Mouse (Mus musculus) lung, embryonic 16.5 days (tissue): ENCODE measurements around the gene Gle1. TPM values are rescaled to one million over a fixed set of nuclear protein-coding genes. Genes with fewer than 3 reads are reported as not detected.

Experiments
- ATAC-seq: fragments of 200-750 bp; cut with Nextera tagmentation; 2 replicates; pipeline ENCODE4 v1.8.0; 2017; ENCODE audit warnings: low read depth, mild to moderate bottlenecking, moderate library complexity
- H3K27ac ChIP-seq: fragments of 300-500 bp; sonication (generic); 2 replicates; pipeline ENCODE4 v1.5.1; 2014; ENCODE audit warnings: mild to moderate bottlenecking, control low read depth, low read length
- H3K27me3 ChIP-seq: fragments of 300-500 bp; sonication (generic); 2 replicates; pipeline ENCODE4 v1.6.1; 2014; ENCODE audit warnings: low read depth, low read length, mixed read lengths; ENCODE audit not compliant: control insufficient read depth, insufficient read depth
- H3K36me3 ChIP-seq: fragments of 300-500 bp; sonication (generic); 2 replicates; pipeline ENCODE4 v1.6.1; 2014; ENCODE audit warnings: low read length; ENCODE audit not compliant: control insufficient read depth, insufficient read depth
- H3K4me1 ChIP-seq: fragments of 300-500 bp; sonication (generic); replicated peaks from 2 replicates; pipeline ENCODE4 v1.6.1; 2014; ENCODE audit warnings: low read length, mixed read lengths; ENCODE audit not compliant: control insufficient read depth, insufficient read depth
- H3K4me2 ChIP-seq: fragments of 300-500 bp; sonication (generic); 2 replicates; pipeline ENCODE4 v1.6.1; 2014; ENCODE audit warnings: low read depth, low read length, control low read depth
- H3K4me3 ChIP-seq: fragments of 300-500 bp; sonication (generic); 2 replicates; pipeline ENCODE4 v1.5.1; 2014; ENCODE audit warnings: mild to moderate bottlenecking, low read length, control low read depth
- H3K9ac ChIP-seq: fragments of 300-500 bp; sonication (generic); 2 replicates; pipeline ENCODE4 v1.6.1; 2014; ENCODE audit warnings: low read length, control low read depth
- H3K9me3 ChIP-seq: fragments of 300-500 bp; sonication (generic); 2 replicates; pipeline ENCODE4 v1.6.1; 2016; ENCODE audit warnings: low read length; ENCODE audit not compliant: control insufficient read depth
- WGBS: fragments of 180-500 bp; shearing (Covaris S2); extraction: QIAGEN DNeasy Blood & Tissue Kit; methylation state at CpG from one replicate; pipeline ENCODE4 v1.1.7; 2014; 5-methylcytosine and 5-hydroxymethylcytosine counted together
- polyA plus RNA-seq: library from polyadenylated mRNA; unstranded; fragments of >200 nt; fragmentation: Nextera tagmentation; extraction: Ambion mirVana; gene quantifications from 2 replicates; pipeline ENCODE4 v1.2.1, GENCODE M21; 2015

Gle1 gene
- polyA plus RNA-seq, 1 experiment from 2014 or later, result 70.9 TPM

DNA sequence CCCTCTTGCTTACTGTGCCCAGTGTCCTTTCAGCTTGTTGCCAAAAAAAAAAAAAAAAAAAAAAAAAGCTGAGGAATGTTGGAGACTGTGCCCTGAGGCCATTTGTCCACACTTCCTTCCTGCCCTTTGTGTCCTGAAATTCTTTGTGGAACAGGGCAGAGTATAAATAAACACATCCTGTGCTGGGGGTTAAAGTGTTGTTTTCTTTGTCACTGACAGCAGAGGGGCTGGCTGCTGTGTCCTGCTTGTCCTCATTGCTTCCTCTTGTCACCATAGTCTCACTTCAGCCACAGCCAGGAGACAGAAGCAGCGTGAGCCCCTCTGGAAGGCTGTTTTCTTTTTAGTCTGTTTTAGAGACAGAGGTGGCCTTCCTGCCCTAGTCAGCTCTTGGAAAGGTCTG lies 9.5 kb downstream of the Gle1 start:
- peaks cover 55% of the 10 kb centered on the region for H3K36me3 ChIP-seq
- no peaks in the 10 kb centered on the region for H3K9me3 ChIP-seq
- ATAC-seq, result peak; percentile 91
- H3K4me1 ChIP-seq, result peaks cover 4% of the 10 kb centered on the region; the same call in 1 of the 2 replicates
- no peaks in the 10 kb centered on the region for H3K27me3 ChIP-seq
- H3K4me2 ChIP-seq, result 0 out of 2 replicates have a peak overlapping the region, but pooled peaks have one; percentile 12
- WGBS, result 34% methylated on average over 1 of the region's 1 CpGs
- H3K27ac ChIP-seq, result peak overlapping the region; percentile 93
- no peak overlapping the region for H3K4me3 ChIP-seq
- H3K9ac ChIP-seq, result no peak overlapping the region

DNA sequence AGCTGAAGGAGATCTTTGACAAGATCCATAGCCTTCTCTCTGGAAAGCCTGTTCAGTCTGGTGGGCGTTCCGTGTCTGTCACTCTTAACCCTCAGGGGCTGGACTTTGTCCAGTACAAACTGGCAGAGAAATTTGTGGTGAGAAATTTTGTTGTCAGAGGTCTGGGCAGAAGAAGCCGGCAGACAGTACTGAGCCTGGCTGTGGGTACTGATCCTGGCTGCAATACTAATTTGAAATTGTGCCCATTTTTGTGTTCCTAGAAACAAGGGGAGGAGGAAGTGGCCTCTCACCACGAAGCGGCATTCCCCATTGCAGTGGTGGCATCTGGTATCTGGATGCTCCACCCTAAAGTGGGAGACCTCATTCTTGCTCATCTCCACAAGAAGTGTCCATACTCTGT lies 13.7 kb downstream of the Gle1 start:
- no peak overlapping the region for H3K27ac ChIP-seq
- no peak overlapping the region for H3K4me3 ChIP-seq
- H3K9me3 ChIP-seq, result no peaks in the 10 kb centered on the region
- no peak overlapping the region for H3K4me2 ChIP-seq
- no peak overlapping the region for H3K9ac ChIP-seq
- peaks cover 4% of the 10 kb centered on the region; the same call in 1 of the 2 replicates for H3K4me1 ChIP-seq
- H3K36me3 ChIP-seq, result peaks cover 52% of the 10 kb centered on the region
- ATAC-seq, result no peak
- no peaks in the 10 kb centered on the region for H3K27me3 ChIP-seq
- WGBS, result 87% methylated on average over 5 of the region's 5 CpGs

DNA sequence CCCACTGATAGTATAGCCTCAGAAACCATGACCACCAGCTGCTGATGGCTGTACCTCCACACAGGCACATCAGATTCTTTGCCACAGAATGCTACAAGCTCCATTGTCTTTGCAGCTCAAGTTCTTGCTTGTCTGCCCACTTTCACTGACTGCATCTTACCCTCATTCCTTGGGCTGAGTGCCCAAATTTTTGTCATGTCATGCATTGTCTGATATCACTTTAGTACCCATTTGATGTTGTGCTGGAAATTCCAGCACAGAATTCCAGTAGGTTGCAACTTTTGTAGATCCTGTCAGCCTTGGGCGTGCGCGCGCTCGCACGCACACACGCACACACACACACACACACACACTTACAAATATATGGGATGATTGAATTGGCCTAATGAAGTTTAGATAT lies 26.0 kb downstream of the Gle1 start:
- Histone ChIP-seq H3K27me3 (no peaks in the 10 kb centered on the region), H3K9me3 (no peaks in the 10 kb centered on the region), H3K27ac (no peak overlapping the region), H3K4me3 (no peak overlapping the region), H3K9ac (no peak overlapping the region), H3K4me1 (peaks cover 11% of the 10 kb centered on the region), H3K4me2 (no peak overlapping the region), H3K36me3 (peaks cover 16% of the 10 kb centered on the region)
- no peak for ATAC-seq
- 97% methylated on average over 7 of the region's 7 CpGs for WGBS

DNA sequence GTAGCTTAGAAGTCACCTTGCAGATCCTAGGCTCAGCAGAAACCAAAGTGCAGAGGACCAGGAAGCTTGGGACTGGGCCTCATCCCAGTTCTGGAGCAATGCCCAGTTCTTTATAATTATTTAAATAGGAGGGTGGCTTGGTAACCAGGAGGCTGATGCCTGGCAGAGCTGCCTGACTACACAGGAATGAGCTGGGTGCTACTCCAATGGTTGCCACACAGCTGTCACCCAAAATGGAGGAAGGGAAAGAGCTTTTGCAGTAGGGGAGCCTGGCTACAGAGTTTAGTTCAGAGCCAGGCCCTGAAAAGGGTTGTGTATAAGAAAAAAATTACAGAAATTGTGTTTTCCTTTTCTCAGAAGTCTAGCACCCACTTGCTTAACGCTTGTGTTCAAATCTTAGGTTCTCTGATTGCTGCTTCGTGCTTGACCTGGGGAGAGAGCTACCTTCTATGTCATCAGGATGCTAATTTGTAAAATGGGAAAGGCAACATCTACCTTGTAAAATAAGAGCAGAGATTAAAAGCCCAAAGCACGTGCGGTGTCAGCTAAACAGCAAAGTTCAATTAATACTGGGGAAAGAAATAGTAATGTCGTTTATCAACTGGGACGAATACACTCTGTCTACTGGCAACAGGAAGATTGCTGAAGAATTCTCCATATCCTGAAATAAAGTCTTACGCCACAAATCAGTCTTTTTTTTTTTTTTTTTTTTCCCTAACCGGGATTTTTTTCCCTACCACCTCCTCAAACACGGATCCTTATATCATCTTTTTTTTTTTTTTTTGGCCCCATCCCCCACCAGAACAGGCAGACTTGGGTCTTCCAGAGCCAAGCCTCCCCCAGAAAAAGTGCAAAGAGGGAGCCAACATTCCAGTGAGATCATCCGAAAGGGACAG lies 29.4 kb downstream of the Gle1 start:
- Histone ChIP-seq H3K36me3 (no peaks in the 10 kb centered on the region; the same call in 1 of the 2 replicates), H3K4me2 (peak overlapping the region; percentile 70), H3K9me3 (no peaks in the 10 kb centered on the region), H3K9ac (peak overlapping the region; percentile 78), H3K4me3 (peak overlapping the region; percentile 94), H3K27me3 (no peaks in the 10 kb centered on the region), H3K4me1 (peaks cover 28% of the 10 kb centered on the region), H3K27ac (peak overlapping the region; percentile 95)
- no peak for ATAC-seq
- WGBS, result 11% methylated on average over 10 of the region's 10 CpGs

DNA sequence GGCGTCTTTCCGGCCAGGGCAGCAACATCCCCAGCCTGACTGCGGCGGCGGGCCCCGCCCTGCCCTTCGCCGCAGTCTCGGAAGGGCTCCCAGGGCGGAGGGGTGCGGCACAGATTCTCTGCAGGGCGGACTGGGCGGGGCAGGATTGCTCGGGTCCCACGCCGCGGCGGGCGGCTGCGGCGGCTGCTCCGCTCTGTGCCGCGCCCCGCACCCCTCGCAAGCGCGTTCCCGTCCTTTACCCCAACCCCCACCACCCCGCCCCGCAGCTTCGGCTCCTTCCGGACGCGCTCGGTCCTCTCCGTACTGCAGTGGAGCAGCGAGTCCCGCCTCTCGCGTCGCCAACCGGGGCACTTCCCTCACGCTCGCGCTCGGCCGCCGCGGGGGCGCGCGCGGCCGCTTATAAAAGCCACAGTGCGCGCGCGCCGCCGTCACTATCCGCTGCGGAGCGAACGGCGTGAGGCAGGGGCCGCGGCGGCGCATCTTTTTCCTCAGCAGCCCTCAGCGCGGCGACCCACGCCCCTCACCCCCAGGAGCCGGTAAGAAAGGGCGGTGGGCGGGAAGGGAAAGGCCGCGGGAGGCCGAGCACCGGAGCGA lies 30.1 kb downstream of the Gle1 start, which contains the start of gene Sptan1:
Gene Sptan1, plus strand, starts transcription at position 311 of the 594 bp plus-strand sequence.
- peaks cover 28% of the 10 kb centered on the region for H3K4me1 ChIP-seq

DNA sequence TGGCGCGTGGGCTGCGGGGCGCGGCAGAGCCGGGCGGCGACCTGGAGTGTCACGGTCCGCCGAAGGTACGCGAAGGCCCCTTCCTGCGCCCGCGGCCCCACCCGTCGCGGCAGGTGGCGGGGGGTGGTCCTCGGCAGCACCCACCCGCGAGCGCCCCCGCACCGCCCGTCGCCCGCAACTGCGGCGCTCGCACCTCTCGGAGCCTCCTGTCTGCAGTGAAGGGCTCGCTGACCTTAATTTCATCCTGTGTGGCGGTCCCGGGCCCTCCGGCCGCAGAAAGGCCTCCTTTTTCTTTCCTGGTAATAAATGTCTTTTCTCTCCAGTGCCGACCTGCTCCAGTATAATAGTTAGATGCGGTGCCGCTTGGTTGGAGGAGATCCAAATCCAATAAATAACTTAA lies 30.7 kb downstream of the Gle1 start:
- H3K36me3 ChIP-seq, result no peaks in the 10 kb centered on the region
- no peaks in the 10 kb centered on the region for H3K27me3 ChIP-seq
- H3K9ac ChIP-seq, result peak overlapping the region; percentile 98
- H3K4me3 ChIP-seq, result peak overlapping the region; percentile 94
- ATAC-seq, result peak; percentile 11; the same call in 1 of the 2 replicates
- H3K4me1 ChIP-seq, result peaks cover 28% of the 10 kb centered on the region
- no peaks in the 10 kb centered on the region for H3K9me3 ChIP-seq
- peak overlapping the region; percentile 95 for H3K27ac ChIP-seq
- H3K4me2 ChIP-seq, result peak overlapping the region; percentile 70
- WGBS, result under 1% methylated on average over 36 of the region's 41 CpGs

More for the DNA sequence above, 30.1 kb downstream of the Gle1 start, which contains the start of gene Sptan1:
- Histone ChIP-seq H3K27ac (peak within 1 kb of the TSS; percentile 95), H3K27me3 (no peaks in the 10 kb centered on the region), H3K4me3 (peak within 1 kb of the TSS; percentile 94), H3K36me3 (no peaks in the 10 kb centered on the region), H3K9ac (peak within 1 kb of the TSS; percentile 98), H3K9me3 (no peaks in the 10 kb centered on the region), H3K4me2 (peak within 1 kb of the TSS; percentile 70)
- peak; percentile 99 for ATAC-seq
- WGBS, result under 1% methylated on average over 59 of the region's 82 CpGs

DNA sequence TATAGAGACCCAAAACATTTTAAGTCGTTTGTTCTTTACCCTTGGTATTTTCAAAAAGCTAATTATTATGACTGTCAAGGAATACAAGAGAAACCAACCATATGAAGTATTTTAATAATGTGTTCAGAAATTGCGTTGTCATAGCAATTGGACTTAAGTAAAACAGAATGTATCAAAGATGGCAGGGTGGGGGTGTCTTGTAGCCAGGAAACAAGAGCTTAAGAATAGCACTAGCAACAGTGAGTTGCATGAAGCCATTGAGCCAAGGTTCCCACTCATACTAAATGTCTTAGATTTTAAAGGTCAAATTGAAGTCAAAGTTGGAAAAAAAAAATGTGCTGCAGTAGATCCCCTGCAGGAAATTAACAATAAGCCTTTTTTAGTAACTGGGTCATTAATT lies 31.6 kb downstream of the Gle1 start:
- ATAC-seq, result no peak
- no peaks in the 10 kb centered on the region for H3K27me3 ChIP-seq
- H3K27ac ChIP-seq, result no peak overlapping the region
- peaks cover 32% of the 10 kb centered on the region for H3K4me1 ChIP-seq
- peak overlapping the region; percentile 70 for H3K4me2 ChIP-seq
- H3K4me3 ChIP-seq, result peak overlapping the region; percentile 94
- H3K9me3 ChIP-seq, result no peaks in the 10 kb centered on the region
- no peaks in the 10 kb centered on the region for H3K36me3 ChIP-seq
- peak overlapping the region; percentile 98 for H3K9ac ChIP-seq
- WGBS, result 57% methylated on average over 2 of the region's 2 CpGs

DNA sequence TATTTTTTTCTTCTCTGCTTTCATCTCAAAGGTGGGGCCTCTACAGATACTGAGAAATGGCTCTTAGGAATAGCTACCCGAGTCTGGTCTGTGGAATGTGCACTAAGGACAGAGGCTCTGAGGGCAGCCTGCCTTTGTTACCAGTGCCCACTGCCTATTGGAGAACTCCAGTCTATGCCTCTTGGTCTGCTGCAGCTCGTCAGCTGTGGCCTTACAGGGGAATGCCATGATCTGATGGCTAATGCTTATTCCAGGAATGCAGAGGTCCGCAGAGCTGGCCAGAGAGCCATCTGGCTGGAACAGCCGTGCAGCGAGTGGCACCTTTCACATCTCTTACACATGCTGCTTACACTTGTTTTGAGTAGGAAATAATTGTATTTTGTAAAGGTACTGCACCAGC lies 32.5 kb downstream of the Gle1 start:
- H3K4me3 ChIP-seq, result 0 out of 2 replicates have a peak overlapping the region, but pooled peaks have one; percentile 18
- H3K27me3 ChIP-seq, result no peaks in the 10 kb centered on the region
- no peak overlapping the region for H3K27ac ChIP-seq
- no peaks in the 10 kb centered on the region for H3K9me3 ChIP-seq
- H3K9ac ChIP-seq, result peak overlapping the region; percentile 39; the same call in 1 of the 2 replicates
- peaks cover 41% of the 10 kb centered on the region for H3K4me1 ChIP-seq
- H3K4me2 ChIP-seq, result peak overlapping the region; percentile 70; the same call in 1 of the 2 replicates
- WGBS, result 46% methylated on average over 5 of the region's 5 CpGs
- H3K36me3 ChIP-seq, result no peaks in the 10 kb centered on the region
- no peak for ATAC-seq

DNA sequence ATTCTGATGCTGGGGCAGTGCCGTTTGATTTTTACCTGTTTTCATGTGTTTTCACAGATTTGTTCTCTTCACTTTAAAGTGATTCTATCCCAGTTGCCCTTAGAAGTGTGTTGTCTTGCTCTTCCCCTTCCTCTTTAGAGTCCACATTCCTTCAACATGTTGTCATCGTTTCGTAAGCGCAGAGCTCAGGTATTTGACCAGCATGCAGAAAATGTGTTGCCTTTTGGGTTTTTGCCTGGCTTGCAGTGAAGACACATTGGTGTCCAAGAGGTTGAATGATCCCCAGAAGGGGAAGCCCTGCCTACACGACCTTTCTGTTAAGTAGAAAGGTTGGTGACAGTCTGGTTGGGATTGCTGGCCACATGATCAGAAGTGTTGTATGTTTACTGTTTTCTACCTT lies 33.4 kb downstream of the Gle1 start:
- Histone ChIP-seq H3K36me3 (no peaks in the 10 kb centered on the region), H3K4me2 (no peak overlapping the region), H3K4me3 (no peak overlapping the region), H3K9me3 (no peaks in the 10 kb centered on the region), H3K27me3 (no peaks in the 10 kb centered on the region), H3K4me1 (peaks cover 41% of the 10 kb centered on the region), H3K27ac (no peak overlapping the region), H3K9ac (no peak overlapping the region)
- no peak for ATAC-seq
- 41% methylated on average over 5 of the region's 5 CpGs for WGBS
